In genomic region chr8:84778638-84779380, GRCm38 (mm10) we compare ENCODE assay signal across 10 mouse cellular contexts. TPM values are rescaled to one million over a fixed set of nuclear protein-coding genes. Genes with fewer than 3 reads are reported as not detected.
DNase-seq lines count a peak whose midpoint lies in the region; ATAC-seq and TF ChIP-seq lines count a peak whose summit lies in the region.
"Had no signal": no experiment of that assay in that cellular context is flagged by ENCODE, and none has a peak within 500 bp of the region (broad histone marks: within the 10 kb centered on the region; RNA-seq: fewer than 3 reads in every experiment).

No protein-coding gene starts in this region.

- no peak for TF ChIP-seq EP300 in heart, postnatal 0 days (IDR thresholded peaks at IDR 0.05; ENCODE audit: low read depth)

- no peak overlapping the region for H3K9ac ChIP-seq in heart, postnatal 0 days (replicated peaks; ENCODE audit: low read depth, low read length)
- H3K9ac ChIP-seq in embryonic facial prominence, embryonic 14.5 days (ENCODE audit: low read depth, low read length): peak overlapping the region; percentile 19; the same call in 1 of the 2 replicates
- no peak overlapping the region for H3K9ac ChIP-seq in midbrain, embryonic 11.5 days (ENCODE audit: low read length)

- no peak for DNase-seq in heart, postnatal 0 days (ENCODE audit: low spot score)
- no peak for DNase-seq in heart, postnatal 36 days
- peak; percentile 67 for DNase-seq in adipocyte (ENCODE audit: low spot score)
- peak; percentile 67 for DNase-seq in embryonic facial prominence, embryonic 14.5 days (ENCODE audit: low spot score)
- peak; percentile 92 for DNase-seq in midbrain, embryonic 11.5 days (ENCODE audit: low spot score, missing footprints)
- no peak for DNase-seq in right cerebral cortex, postnatal 36 days (ENCODE audit: low spot score in 2 of 2)
- no peak for DNase-seq in ovary, postnatal 14 days (ENCODE audit: low spot score)
- DNase-seq in left cerebral cortex, postnatal 36 days (ENCODE audit: low spot score in 2 of 2): no peak
- DNase-seq: kidney, adult 8-10 months; thymus, postnatal 25 days had no signal

- H3K4me3 ChIP-seq in heart, postnatal 0 days (ENCODE audit: low read depth, low read length): no peak overlapping the region
- H3K4me3 ChIP-seq in embryonic facial prominence, embryonic 14.5 days (ENCODE audit: low read depth, low read length): no peak overlapping the region
- H3K4me3 ChIP-seq in midbrain, embryonic 11.5 days (ENCODE audit: low read depth, low read length): no peak overlapping the region

- H3K36me3 ChIP-seq in heart, postnatal 0 days (replicated peaks; ENCODE audit: control insufficient read depth, insufficient read depth, low read length): no peaks in the 10 kb centered on the region
- no peaks in the 10 kb centered on the region for H3K36me3 ChIP-seq in embryonic facial prominence, embryonic 14.5 days (ENCODE audit: control insufficient read depth, insufficient read depth, low read length)
- H3K36me3 ChIP-seq in midbrain, embryonic 11.5 days (ENCODE audit: control insufficient read depth, insufficient read depth, low read length): no peaks in the 10 kb centered on the region

- peaks cover 48% of the 10 kb centered on the region for H3K27me3 ChIP-seq in heart, postnatal 0 days (ENCODE audit: control insufficient read depth, insufficient read depth, low read length)
- H3K27me3 ChIP-seq in embryonic facial prominence, embryonic 14.5 days (replicated peaks; ENCODE audit: control insufficient read depth, insufficient read depth, low read length): peaks cover 56% of the 10 kb centered on the region
- peaks cover 100% of the 10 kb centered on the region for H3K27me3 ChIP-seq in midbrain, embryonic 11.5 days (ENCODE audit: control insufficient read depth, insufficient read depth, low read length)

- peaks cover 25% of the 10 kb centered on the region for H3K4me1 ChIP-seq in heart, postnatal 0 days (ENCODE audit: control insufficient read depth, insufficient read depth)
- peaks cover 74% of the 10 kb centered on the region for H3K4me1 ChIP-seq in embryonic facial prominence, embryonic 14.5 days (ENCODE audit: control insufficient read depth, insufficient read depth, low read length)
- no peaks in the 10 kb centered on the region; the same call in 1 of the 2 replicates for H3K4me1 ChIP-seq in midbrain, embryonic 11.5 days (ENCODE audit: control insufficient read depth, insufficient read depth, low read length)

- WGBS in heart, postnatal 0 days: 60% methylated on average over 11 of the region's 11 CpGs
- WGBS in embryonic facial prominence, embryonic 14.5 days: 22% methylated on average over 11 of the region's 11 CpGs
- WGBS in midbrain, embryonic 11.5 days: 2% methylated on average over 11 of the region's 11 CpGs

- H3K27ac ChIP-seq in heart, postnatal 0 days (ENCODE audit: low read depth): peak overlapping the region; percentile 26; the same call in 1 of the 2 replicates
- peak overlapping the region; percentile 12; the same call in 1 of the 2 replicates for H3K27ac ChIP-seq in embryonic facial prominence, embryonic 14.5 days (replicated peaks; ENCODE audit: low read depth, low read length)
- no peak overlapping the region for H3K27ac ChIP-seq in midbrain, embryonic 11.5 days (ENCODE audit: low read depth, low read length)

- no peaks in the 10 kb centered on the region for H3K9me3 ChIP-seq in heart, postnatal 0 days (replicated peaks; ENCODE audit: control insufficient read depth, low read length)
- H3K9me3 ChIP-seq in embryonic facial prominence, embryonic 14.5 days (ENCODE audit: control insufficient read depth, low read length): no peaks in the 10 kb centered on the region
- H3K9me3 ChIP-seq in midbrain, embryonic 11.5 days (ENCODE audit: control insufficient read depth, low read length): no peaks in the 10 kb centered on the region

- intact Hi-C loops in heart, postnatal 36 days (cut with DNase I): loop anchor here (2.0 kb wide), 1 partner anchor 18 kb away; no protein-coding TSS in a partner anchor
- intact Hi-C loops in left cerebral cortex, postnatal 36 days (cut with DNase I): no loop called here

- no peak for TF ChIP-seq CTCF in heart, postnatal 0 days (IDR thresholded peaks at IDR 0.05; ENCODE audit: low read depth)

- no peak overlapping the region for H3K4me2 ChIP-seq in heart, postnatal 0 days (ENCODE audit: low read depth, low read length)
- H3K4me2 ChIP-seq in embryonic facial prominence, embryonic 14.5 days (ENCODE audit: low read depth, low read length): peak overlapping the region; percentile 21
- no peak overlapping the region for H3K4me2 ChIP-seq in midbrain, embryonic 11.5 days

- ATAC-seq in heart, postnatal 0 days (ENCODE audit: insufficient read depth, low read depth): no peak
- no peak for ATAC-seq in embryonic facial prominence, embryonic 14.5 days (ENCODE audit: low read depth)
- ATAC-seq in midbrain, embryonic 11.5 days (ENCODE audit: low FRiP score): no peak

RNA-seq across cellular contexts. Expression of gene Nfix, which starts 21.3 kb away (rescaled TPM):
- total RNA-seq in heart, postnatal 0 days (2014; rRNA removed; ENCODE audit: low replicate concordance): 41.9 and 48.5 TPM in 2 replicates
- polyA plus RNA-seq in heart, postnatal 0 days (2015; fragmentation: Nextera tagmentation; extraction: Ambion mirVana): 18.2 TPM in 2 replicates
- total RNA-seq in heart, postnatal 36 days (2021): 100 to 1,000 TPM; 279 to 296 TPM
- polyA plus RNA-seq in embryonic facial prominence, embryonic 14.5 days (2014; fragmentation: Nextera tagmentation; extraction: Ambion mirVana): 64.0 and 67.4 TPM in 2 replicates
- polyA plus RNA-seq in midbrain, embryonic 11.5 days (2014; fragmentation: Nextera tagmentation; extraction: Ambion mirVana): 2.2 and 2.5 TPM in 2 replicates
- 100 to 1,000 TPM; 303 to 353 TPM for total RNA-seq in left cerebral cortex, postnatal 36 days (2021)

RNA-seq across cellular contexts. Expression of gene Dand5, which starts 43.8 kb away (rescaled TPM):
- total RNA-seq in heart, postnatal 0 days (2014; rRNA removed; ENCODE audit: low replicate concordance): 2.1 and 15.4 TPM in 2 replicates
- polyA plus RNA-seq in heart, postnatal 0 days (2015; fragmentation: Nextera tagmentation; extraction: Ambion mirVana): 6.2 and 8.0 TPM in 2 replicates
- total RNA-seq in heart, postnatal 36 days (2021): 1 to 10 TPM; 9.3 to 9.9 TPM
- polyA plus RNA-seq in embryonic facial prominence, embryonic 14.5 days (2014; fragmentation: Nextera tagmentation; extraction: Ambion mirVana): 5.8 and 6.8 TPM in 2 replicates
- 3.9 and 4.6 TPM in 2 replicates for polyA plus RNA-seq in midbrain, embryonic 11.5 days (2014; fragmentation: Nextera tagmentation; extraction: Ambion mirVana)
- total RNA-seq in left cerebral cortex, postnatal 36 days (2021): 10 to 100 TPM; 10.3 to 10.9 TPM

RNA-seq across cellular contexts. Expression of gene Gadd45gip1, which starts 52.5 kb away (rescaled TPM):
- 47.1 and 49.8 TPM in 2 replicates for total RNA-seq in heart, postnatal 0 days (2014; rRNA removed; ENCODE audit: low replicate concordance)
- polyA plus RNA-seq in heart, postnatal 0 days (2015; fragmentation: Nextera tagmentation; extraction: Ambion mirVana): 48.1 and 50.0 TPM in 2 replicates
- total RNA-seq in heart, postnatal 36 days (2021): 10 to 100 TPM; 28.5 to 29.5 TPM
- polyA plus RNA-seq in embryonic facial prominence, embryonic 14.5 days (2014; fragmentation: Nextera tagmentation; extraction: Ambion mirVana): 41.3 and 41.5 TPM in 2 replicates
- polyA plus RNA-seq in midbrain, embryonic 11.5 days (2014; fragmentation: Nextera tagmentation; extraction: Ambion mirVana): 37.3 and 37.8 TPM in 2 replicates
- total RNA-seq in left cerebral cortex, postnatal 36 days (2021): 10 to 100 TPM; 26.3 to 26.9 TPM

RNA-seq across cellular contexts. Expression of gene G430095P16Rik, which starts 56.0 kb away (rescaled TPM):
- total RNA-seq in heart, postnatal 0 days (2014; rRNA removed; ENCODE audit: low replicate concordance): 1.0 TPM in 1 of 2 replicates, not detected in the other
- 3.0 and 3.1 TPM in 2 replicates for polyA plus RNA-seq in heart, postnatal 0 days (2015; fragmentation: Nextera tagmentation; extraction: Ambion mirVana)
- total RNA-seq in heart, postnatal 36 days (2021): under 1 TPM in 1 of 2 experiments, not detected in 1; 0.44 TPM
- polyA plus RNA-seq in embryonic facial prominence, embryonic 14.5 days (2014; fragmentation: Nextera tagmentation; extraction: Ambion mirVana): 2.0 and 2.7 TPM in 2 replicates
- polyA plus RNA-seq in midbrain, embryonic 11.5 days (2014; fragmentation: Nextera tagmentation; extraction: Ambion mirVana): 1.6 and 1.9 TPM in 2 replicates
- not detected for total RNA-seq in left cerebral cortex, postnatal 36 days (2021)

Comparison
In these comparisons a context has a peak if more than half of its experiments do, and no peak if none do; other contexts are left out.
1. DNase-seq: peak in adipocyte (single experiment), embryonic facial prominence, embryonic 14.5 days (single experiment) and midbrain, embryonic 11.5 days (single experiment); none in heart, postnatal 0 days (single experiment), heart, postnatal 36 days (0 of 2), right cerebral cortex, postnatal 36 days (0 of 2), ovary, postnatal 14 days (single experiment) and left cerebral cortex, postnatal 36 days (0 of 2).